Mouse (Mus musculus) embryo, embryonic 11 days (tissue): ENCODE measurements at regions not wholly inside any gene's neighbourhood (a gene's known extent, or its start where the extent isn't known, plus 50 kb on each side); places are given as distances from the start of the nearest gene placed in this dataset.

ENCODE experiments used
- DNase-seq: peaks from one replicate; pipeline ENCODE4 v3.0.0-alpha.2; 2015

GRCm38 (mm10) chr12:67929842-67930241 is 707.5 kb upstream of the Mdga2 start:
- DNase-seq, result no peak

- DNase-seq, result no peak
These were observed 692.3 kb upstream of the Mdga2 start for GRCm38 (mm10) chr12:67914603-67915002.

GRCm38 (mm10) chr12:67887296-67887695 is 664.9 kb upstream of the Mdga2 start:
- peak; percentile 11 for DNase-seq

- DNase-seq, result no peak
These were observed 640.3 kb upstream of the Mdga2 start for GRCm38 (mm10) chr12:67862615-67863014.

- no peak for DNase-seq
These were observed 638.4 kb upstream of the Mdga2 start for GRCm38 (mm10) chr12:67860713-67861112.

DNA sequence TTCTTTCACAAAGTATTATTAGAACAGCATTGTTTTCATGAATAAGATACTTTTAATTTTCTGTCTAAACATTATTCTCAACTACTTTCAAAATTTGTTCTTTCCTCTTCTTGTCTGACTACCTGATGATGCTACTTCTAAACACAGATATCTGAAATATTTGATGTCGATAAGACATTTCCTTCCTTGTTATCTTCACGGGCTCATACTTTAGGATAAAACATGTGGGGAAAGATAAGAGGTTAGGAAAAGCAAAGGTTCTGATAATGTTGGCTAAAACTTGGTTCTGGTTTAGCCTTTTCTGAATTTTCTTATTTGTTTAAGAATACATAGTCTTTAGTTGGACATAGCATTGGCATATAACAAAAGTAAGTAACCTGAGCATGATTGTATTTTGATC is 630.3 kb upstream of the Mdga2 start:
- no peak for DNase-seq

- DNase-seq, result no peak
These were observed 625.2 kb upstream of the Mdga2 start for GRCm38 (mm10) chr12:67847517-67847916.

GRCm38 (mm10) chr12:67804297-67804696 is 581.9 kb upstream of the Mdga2 start:
- DNase-seq, result no peak

DNA sequence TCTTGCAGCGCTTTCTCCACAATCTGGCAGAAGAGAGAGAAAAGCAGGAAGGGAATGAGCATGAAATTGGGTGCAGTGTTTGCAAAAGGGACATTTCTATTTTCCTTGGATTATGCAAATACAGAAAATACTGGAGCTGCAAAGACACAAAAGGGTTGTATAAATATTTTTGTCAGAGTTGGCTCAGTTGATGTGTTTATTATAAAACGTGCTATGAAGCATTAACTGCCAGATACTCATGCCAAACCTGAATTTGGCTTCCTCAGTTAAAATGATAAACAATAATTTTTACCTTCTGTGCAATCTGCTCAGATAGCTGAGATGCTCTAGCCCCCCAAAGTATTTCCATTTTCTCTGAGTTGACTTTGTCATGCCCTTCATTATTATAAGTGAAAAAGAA is 577.4 kb upstream of the Mdga2 start:
- DNase-seq, result no peak
